In genomic region chr7:110164103-110164681, GRCm38 (mm10) we compare ENCODE assay signal across 8 mouse cellular contexts. TPM values are rescaled to one million over a fixed set of nuclear protein-coding genes. Genes with fewer than 3 reads are reported as not detected.
DNase-seq lines count a peak whose midpoint lies in the region; ATAC-seq and TF ChIP-seq lines count a peak whose summit lies in the region.

No protein-coding gene starts in this region.

- peak overlapping the region; percentile 82 for H3K4me2 ChIP-seq in heart, embryonic 12.5 days
- H3K4me2 ChIP-seq in kidney, postnatal 0 days (ENCODE audit: low read length): peak overlapping the region; percentile 84
- peak overlapping the region; percentile 77 for H3K4me2 ChIP-seq in liver, embryonic 11.5 days
- peak overlapping the region; percentile 87 for H3K4me2 ChIP-seq in stomach, embryonic 14.5 days (replicated peaks; ENCODE audit: low read depth, low read length)

- H3K27ac ChIP-seq in heart, embryonic 12.5 days (ENCODE audit: poor library complexity, severe bottlenecking): peak overlapping the region; percentile 96
- peak overlapping the region; percentile 85 for H3K27ac ChIP-seq in kidney, postnatal 0 days
- peak overlapping the region; percentile 84 for H3K27ac ChIP-seq in liver, embryonic 11.5 days (ENCODE audit: low read depth, low read length)
- H3K27ac ChIP-seq in stomach, embryonic 14.5 days (ENCODE audit: low read length): peak overlapping the region; percentile 98

- peak; percentile 84 for DNase-seq in CD4-positive helper T cell, adult 2 months (ENCODE audit: low read depth, low spot score)
- peak; percentile 43 for DNase-seq in brain, embryonic 18.5 days (ENCODE audit: low read depth, low spot score)
- DNase-seq in kidney, postnatal 0 days (ENCODE audit: low spot score): peak; percentile 97
- peak; percentile 85 for DNase-seq in liver, embryonic 11.5 days (ENCODE audit: low spot score)
- peak; percentile 86 for DNase-seq in naive thymus-derived CD4-positive, alpha-beta T cell, adult 2 months (ENCODE audit: low read depth)

- H3K36me3 ChIP-seq in heart, embryonic 12.5 days: no peaks in the 10 kb centered on the region
- no peaks in the 10 kb centered on the region for H3K36me3 ChIP-seq in kidney, postnatal 0 days (ENCODE audit: insufficient read depth, low read length)
- no peaks in the 10 kb centered on the region for H3K36me3 ChIP-seq in liver, embryonic 11.5 days (ENCODE audit: control insufficient read depth, insufficient read depth, low read length)
- no peaks in the 10 kb centered on the region for H3K36me3 ChIP-seq in stomach, embryonic 14.5 days (ENCODE audit: control insufficient read depth, insufficient read depth, low read length)

- no peaks in the 10 kb centered on the region for H3K9me3 ChIP-seq in heart, embryonic 12.5 days (replicated peaks)
- no peaks in the 10 kb centered on the region for H3K9me3 ChIP-seq in kidney, postnatal 0 days (replicated peaks; ENCODE audit: low read length)
- no peaks in the 10 kb centered on the region for H3K9me3 ChIP-seq in liver, embryonic 11.5 days (ENCODE audit: control insufficient read depth, low read length)
- H3K9me3 ChIP-seq in stomach, embryonic 14.5 days (ENCODE audit: control insufficient read depth, low read depth, low read length): no peaks in the 10 kb centered on the region

- under 1% methylated on average over 24 of the region's 24 CpGs for WGBS in heart, embryonic 12.5 days
- WGBS in kidney, postnatal 0 days: under 1% methylated on average over 24 of the region's 24 CpGs
- WGBS in liver, embryonic 11.5 days: under 1% methylated on average over 24 of the region's 24 CpGs
- under 1% methylated on average over 24 of the region's 24 CpGs for WGBS in stomach, embryonic 14.5 days

- peak overlapping the region; percentile 53 for H3K4me3 ChIP-seq in heart, embryonic 12.5 days
- peak overlapping the region; percentile 44 for H3K4me3 ChIP-seq in kidney, postnatal 0 days (replicated peaks; ENCODE audit: low read depth, low read length)
- peak overlapping the region; percentile 49 for H3K4me3 ChIP-seq in liver, embryonic 11.5 days (ENCODE audit: low read depth, low read length)
- H3K4me3 ChIP-seq in stomach, embryonic 14.5 days (ENCODE audit: low read depth, low read length): peak overlapping the region; percentile 49

- H3K4me1 ChIP-seq in heart, embryonic 12.5 days (replicated peaks): 0 out of 2 replicates have a peak, but pooled peaks cover 5% of the 10 kb centered on the region
- H3K4me1 ChIP-seq in kidney, postnatal 0 days (replicated peaks; ENCODE audit: insufficient read depth, low read length): no peaks in the 10 kb centered on the region
- H3K4me1 ChIP-seq in liver, embryonic 11.5 days (replicated peaks; ENCODE audit: control insufficient read depth, insufficient read depth, low read length): no peaks in the 10 kb centered on the region
- no peaks in the 10 kb centered on the region for H3K4me1 ChIP-seq in stomach, embryonic 14.5 days (ENCODE audit: control insufficient read depth, insufficient read depth, low read length)

- H3K9ac ChIP-seq in heart, embryonic 12.5 days: peak overlapping the region; percentile 84
- peak overlapping the region; percentile 54 for H3K9ac ChIP-seq in kidney, postnatal 0 days (ENCODE audit: low read depth, low read length)
- H3K9ac ChIP-seq in liver, embryonic 11.5 days (ENCODE audit: low read depth, low read length): peak overlapping the region; percentile 77
- peak overlapping the region; percentile 65 for H3K9ac ChIP-seq in stomach, embryonic 14.5 days (replicated peaks; ENCODE audit: low read depth, low read length)

- peak; percentile 87 for ATAC-seq in erythroid progenitor cell, adult 5-6 weeks (replicated peaks; ENCODE audit: low FRiP score, poor library complexity, severe bottlenecking)
- ATAC-seq in heart, embryonic 12.5 days (ENCODE audit: insufficient number of reproducible peaks, low FRiP score): peak; percentile 85
- peak; percentile 79 for ATAC-seq in kidney, postnatal 0 days (replicated peaks; ENCODE audit: low FRiP score, low read depth)
- peak; percentile 82 for ATAC-seq in liver, embryonic 11.5 days (replicated peaks; ENCODE audit: low FRiP score)
- peak; percentile 78 for ATAC-seq in stomach, embryonic 14.5 days (ENCODE audit: insufficient number of reproducible peaks, insufficient read depth, low FRiP score, low read depth)

- peak; percentile 84 for TF ChIP-seq CTCF in kidney, postnatal 0 days (IDR thresholded peaks at IDR 0.05; ENCODE audit: low read depth)

- no peaks in the 10 kb centered on the region for H3K27me3 ChIP-seq in heart, embryonic 12.5 days (replicated peaks)
- no peaks in the 10 kb centered on the region for H3K27me3 ChIP-seq in kidney, postnatal 0 days (ENCODE audit: insufficient read depth, low read length)
- no peaks in the 10 kb centered on the region for H3K27me3 ChIP-seq in liver, embryonic 11.5 days (replicated peaks; ENCODE audit: control insufficient read depth, insufficient read depth, low read length)
- no peaks in the 10 kb centered on the region for H3K27me3 ChIP-seq in stomach, embryonic 14.5 days (ENCODE audit: control insufficient read depth, insufficient read depth, low read length)

RNA-seq across cellular contexts. Expression of gene Wee1, which starts 42.3 kb away (rescaled TPM):
- 34.6 and 54.9 TPM in 2 replicates for total RNA-seq in erythroid progenitor cell, adult 5-6 weeks (2015; ENCODE audit: low replicate concordance)
- total RNA-seq in erythroid progenitor cell, adult 5-6 weeks (2017; ENCODE audit: low replicate concordance): 22.3 and 28.8 TPM in 2 replicates
- polyA plus RNA-seq in heart, embryonic 12.5 days (2016; fragmentation: Nextera tagmentation; extraction: Ambion mirVana): 38.1 and 38.6 TPM in 2 replicates
- polyA plus RNA-seq in kidney, postnatal 0 days (2015; fragmentation: Nextera tagmentation; extraction: Ambion mirVana): 15.4 and 16.9 TPM in 2 replicates
- 26.5 and 28.0 TPM in 2 replicates for polyA plus RNA-seq in liver, embryonic 11.5 days (2014; fragmentation: Nextera tagmentation; extraction: Ambion mirVana)
- 38.7 and 41.2 TPM in 2 replicates for polyA plus RNA-seq in stomach, embryonic 14.5 days (2014; fragmentation: Nextera tagmentation; extraction: Ambion mirVana)

RNA-seq across cellular contexts. Expression of gene Swap70, which starts 57.3 kb away (rescaled TPM):
- 10.5 and 11.7 TPM in 2 replicates for total RNA-seq in erythroid progenitor cell, adult 5-6 weeks (2015; ENCODE audit: low replicate concordance)
- 10.5 and 18.2 TPM in 2 replicates for total RNA-seq in erythroid progenitor cell, adult 5-6 weeks (2017; ENCODE audit: low replicate concordance)
- polyA plus RNA-seq in heart, embryonic 12.5 days (2016; fragmentation: Nextera tagmentation; extraction: Ambion mirVana): 22.6 and 23.1 TPM in 2 replicates
- 23.3 and 26.0 TPM in 2 replicates for polyA plus RNA-seq in kidney, postnatal 0 days (2015; fragmentation: Nextera tagmentation; extraction: Ambion mirVana)
- 19.6 and 25.3 TPM in 2 replicates for polyA plus RNA-seq in liver, embryonic 11.5 days (2014; fragmentation: Nextera tagmentation; extraction: Ambion mirVana)
- 25.2 and 26.9 TPM in 2 replicates for polyA plus RNA-seq in stomach, embryonic 14.5 days (2014; fragmentation: Nextera tagmentation; extraction: Ambion mirVana)

Comparison
In these comparisons a context has a peak if more than half of its experiments do, and no peak if none do; other contexts are left out.
1. Peak in every context shown above with its lines: DNase-seq, ATAC-seq, H3K4me3 ChIP-seq and H3K27ac ChIP-seq.
2. DNase-seq: peak in every context shown above with its lines; median percentile 97 in kidney, postnatal 0 days; 86 in naive thymus-derived CD4-positive, alpha-beta T cell, adult 2 months; 85 in liver, embryonic 11.5 days; 84 in CD4-positive helper T cell, adult 2 months; 43 in brain, embryonic 18.5 days.